Mouse (Mus musculus) liver, embryonic 14.5 days (tissue): ENCODE data around the gene Cstb.

Experiments
- CTCF ChIP-seq: IDR thresholded peaks from 2 replicates; pipeline ENCODE4 v1.5.1; 2016; ENCODE audit warnings: antibody characterized with exemption, low read depth, control low read depth
- EP300 ChIP-seq: IDR thresholded peaks from 2 replicates; pipeline ENCODE4 v1.6.1; 2016; ENCODE audit warnings: antibody characterized with exemption, low read depth

GRCm38 (mm10) chr10:78395377-78395776, 30.1 kb upstream of the Cstb start:
- TF ChIP-seq CTCF (no peak), EP300 (no peak)
